Mouse (Mus musculus) stomach, embryonic 16.5 days (tissue): Measurements from ENCODE around the gene Sgpp1. TPM values are rescaled to one million over a fixed set of nuclear protein-coding genes. Genes with fewer than 3 reads are reported as not detected.
"Not testable (repeated sequence)": the region's sequence is repeated elsewhere in the genome, so short reads cannot be mapped to it uniquely, and the experiment has no call there.

Source experiments
- ATAC-seq: fragments of 200-750 bp; cut with Nextera tagmentation; 2 replicates; pipeline ENCODE4 v1.8.0; 2017; ENCODE audit warnings: moderate number of reproducible peaks, moderate TSS enrichment; ENCODE audit not compliant: insufficient read depth, low FRiP score
- H3K27ac ChIP-seq: fragments of 300-500 bp; sonication (generic); 2 replicates; pipeline ENCODE4 v1.5.1; 2014; ENCODE audit warnings: low read length
- H3K27me3 ChIP-seq: fragments of 300-500 bp; sonication (generic); 2 replicates; pipeline ENCODE4 v1.6.1; 2014; ENCODE audit warnings: low read length, control low read depth, mixed read lengths; ENCODE audit not compliant: control insufficient read depth, insufficient read depth
- H3K36me3 ChIP-seq: fragments of 300-500 bp; sonication (generic); 2 replicates; pipeline ENCODE4 v1.6.1; 2014; ENCODE audit warnings: low read length; ENCODE audit not compliant: control insufficient read depth, insufficient read depth
- H3K4me1 ChIP-seq: fragments of 300-500 bp; sonication (generic); 2 replicates; pipeline ENCODE4 v1.6.1; 2014; ENCODE audit warnings: low read length, control low read depth, mixed read lengths; ENCODE audit not compliant: control insufficient read depth, insufficient read depth
- H3K4me2 ChIP-seq: fragments of 300-500 bp; sonication (generic); 2 replicates; pipeline ENCODE4 v1.6.1; 2014; ENCODE audit warnings: low read depth, low read length, mixed read lengths
- H3K4me3 ChIP-seq: fragments of 300-500 bp; sonication (generic); replicated peaks from 2 replicates; pipeline ENCODE4 v1.5.1; 2014; ENCODE audit warnings: mild to moderate bottlenecking, low read length
- H3K9ac ChIP-seq: fragments of 300-500 bp; sonication (generic); 2 replicates; pipeline ENCODE4 v1.6.1; 2014; ENCODE audit warnings: low read length
- H3K9me3 ChIP-seq: fragments of 300-500 bp; sonication (generic); replicated peaks from 2 replicates; pipeline ENCODE4 v1.6.1; 2016; ENCODE audit warnings: low read length, control low read depth; ENCODE audit not compliant: control insufficient read depth
- WGBS: fragments of 180-500 bp; shearing (Covaris S2); extraction: QIAGEN DNeasy Blood & Tissue Kit; methylation state at CpG from one replicate; pipeline ENCODE4 v1.1.7; 2014; 5-methylcytosine and 5-hydroxymethylcytosine counted together
- polyA plus RNA-seq: library from polyadenylated mRNA; unstranded; fragments of >200 nt; fragmentation: Nextera tagmentation; extraction: Ambion mirVana; gene quantifications from 2 replicates; pipeline ENCODE4 v1.2.1, GENCODE M21; 2015

The Sgpp1 gene
- polyA plus RNA-seq, 1 experiment from 2014 or later: 16.8 TPM

GRCm38 (mm10) chr12:75687314-75687713 lies 48.2 kb downstream of the Sgpp1 start:
- Histone ChIP-seq H3K9ac (no peak overlapping the region), H3K4me3 (no peak overlapping the region), H3K4me1 (no peaks in the 10 kb centered on the region), H3K4me2 (no peak overlapping the region), H3K36me3 (no peaks in the 10 kb centered on the region), H3K9me3 (no peaks in the 10 kb centered on the region), H3K27ac (no peak overlapping the region), H3K27me3 (no peaks in the 10 kb centered on the region)
- 24% methylated on average over 4 of the region's 4 CpGs for WGBS
- ATAC-seq: no peak

GRCm38 (mm10) chr12:75684026-75684425 lies 51.5 kb downstream of the Sgpp1 start:
- WGBS: 86% methylated on average over 4 of the region's 4 CpGs
- not testable (repeated sequence) for H3K9ac ChIP-seq

GRCm38 (mm10) chr12:75683598-75683997 lies 51.9 kb downstream of the Sgpp1 start:
- WGBS: 84% methylated on average over 4 of the region's 4 CpGs
- H3K27me3 ChIP-seq: no peaks in the 10 kb centered on the region

More at GRCm38 (mm10) chr12:75684026-75684425, 51.5 kb downstream of the Sgpp1 start:
- ATAC-seq, H3K36me3 ChIP-seq, H3K9me3 ChIP-seq, H3K27ac ChIP-seq, H3K4me1 ChIP-seq, H3K27me3 ChIP-seq, H3K4me3 ChIP-seq, H3K4me2 ChIP-seq: not testable (repeated sequence)

GRCm38 (mm10) chr12:75682842-75683241 lies 52.7 kb downstream of the Sgpp1 start:
- H3K4me2 ChIP-seq: no peak overlapping the region
- no peak overlapping the region for H3K27ac ChIP-seq
- H3K9me3 ChIP-seq: no peaks in the 10 kb centered on the region
- H3K4me3 ChIP-seq: no peak overlapping the region
- H3K36me3 ChIP-seq: no peaks in the 10 kb centered on the region
- H3K9ac ChIP-seq: no peak overlapping the region
- H3K27me3 ChIP-seq: no peaks in the 10 kb centered on the region
- no peaks in the 10 kb centered on the region for H3K4me1 ChIP-seq
- 71% methylated on average over 2 of the region's 2 CpGs for WGBS
- no peak for ATAC-seq

More at GRCm38 (mm10) chr12:75683598-75683997, 51.9 kb downstream of the Sgpp1 start:
- H3K27ac ChIP-seq: no peak overlapping the region
- ATAC-seq: no peak
- H3K4me2 ChIP-seq: no peak overlapping the region
- H3K4me3 ChIP-seq: no peak overlapping the region
- no peaks in the 10 kb centered on the region for H3K36me3 ChIP-seq
- H3K9me3 ChIP-seq: no peaks in the 10 kb centered on the region
- H3K4me1 ChIP-seq: no peaks in the 10 kb centered on the region
- H3K9ac ChIP-seq: no peak overlapping the region

DNA sequence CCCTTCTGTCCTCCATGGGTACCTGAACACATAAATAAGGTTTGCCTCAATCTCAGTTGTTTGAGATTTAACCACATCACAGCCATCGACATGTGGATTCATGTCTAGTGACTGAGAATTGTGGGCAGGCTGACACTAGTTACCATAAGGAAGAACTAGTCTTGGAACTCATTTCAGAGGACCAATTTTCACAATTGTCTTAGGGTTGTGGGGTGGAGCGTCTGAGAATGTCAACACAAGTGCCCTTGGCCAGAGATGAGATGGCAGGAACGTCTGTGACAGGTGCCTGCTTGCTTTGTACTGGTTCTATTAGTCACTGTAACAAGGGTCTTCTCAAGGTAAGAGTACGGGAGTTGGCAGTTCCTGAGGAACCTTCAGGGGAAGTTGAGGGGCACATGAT lies 54.4 kb downstream of the Sgpp1 start:
- H3K36me3 ChIP-seq: no peaks in the 10 kb centered on the region
- no peak overlapping the region for H3K9ac ChIP-seq
- H3K4me3 ChIP-seq: no peak overlapping the region
- 62% methylated on average over 4 of the region's 4 CpGs for WGBS
- H3K9me3 ChIP-seq: no peaks in the 10 kb centered on the region
- H3K4me2 ChIP-seq: no peak overlapping the region
- H3K27me3 ChIP-seq: no peaks in the 10 kb centered on the region
- ATAC-seq: no peak
- no peak overlapping the region for H3K27ac ChIP-seq
- no peaks in the 10 kb centered on the region for H3K4me1 ChIP-seq

DNA sequence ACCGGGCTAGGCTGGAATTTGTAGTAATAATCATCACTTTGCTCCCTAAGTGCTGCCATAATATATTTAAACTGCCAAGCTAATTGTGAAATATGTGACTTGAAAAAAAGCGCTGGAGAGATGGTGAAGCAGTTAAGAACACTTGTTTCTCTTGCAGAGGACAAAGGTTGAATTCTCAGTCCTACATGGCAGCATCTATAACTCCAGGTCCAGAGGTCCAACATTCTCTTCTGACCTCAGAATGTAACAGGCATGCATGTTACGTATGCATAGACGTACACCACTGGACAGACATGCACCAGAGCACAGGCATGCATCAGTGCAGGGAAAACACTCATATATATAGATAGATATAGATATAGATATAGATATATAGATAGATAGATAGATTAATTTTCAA lies 57.1 kb downstream of the Sgpp1 start:
- no peaks in the 10 kb centered on the region for H3K36me3 ChIP-seq
- H3K27me3 ChIP-seq: no peaks in the 10 kb centered on the region
- H3K4me2 ChIP-seq: no peak overlapping the region
- no peaks in the 10 kb centered on the region for H3K4me1 ChIP-seq
- no peak overlapping the region for H3K4me3 ChIP-seq
- WGBS: 84% methylated on average over 4 of the region's 4 CpGs
- H3K27ac ChIP-seq: no peak overlapping the region
- no peak for ATAC-seq
- H3K9ac ChIP-seq: no peak overlapping the region
- H3K9me3 ChIP-seq: no peaks in the 10 kb centered on the region

- Histone ChIP-seq H3K36me3 (no peaks in the 10 kb centered on the region), H3K4me2 (no peak overlapping the region), H3K9ac (no peak overlapping the region), H3K27me3 (no peaks in the 10 kb centered on the region), H3K27ac (no peak overlapping the region), H3K9me3 (no peaks in the 10 kb centered on the region), H3K4me1 (peaks cover 12% of the 10 kb centered on the region; the same call in 1 of the 2 replicates), H3K4me3 (no peak overlapping the region)
- 91% methylated on average over 4 of the region's 4 CpGs for WGBS
- no peak for ATAC-seq
Measured at GRCm38 (mm10) chr12:75672630-75673029, 62.9 kb downstream of the Sgpp1 start.

GRCm38 (mm10) chr12:75671759-75672315 lies 63.7 kb downstream of the Sgpp1 start:
- ATAC-seq: no peak
- Histone ChIP-seq H3K36me3 (no peaks in the 10 kb centered on the region), H3K4me2 (no peak overlapping the region), H3K9ac (no peak overlapping the region), H3K9me3 (no peaks in the 10 kb centered on the region), H3K4me1 (peaks cover 12% of the 10 kb centered on the region; the same call in 1 of the 2 replicates), H3K27ac (no peak overlapping the region), H3K27me3 (no peaks in the 10 kb centered on the region), H3K4me3 (no peak overlapping the region)
- WGBS: 75% methylated on average over 3 of the region's 3 CpGs

DNA sequence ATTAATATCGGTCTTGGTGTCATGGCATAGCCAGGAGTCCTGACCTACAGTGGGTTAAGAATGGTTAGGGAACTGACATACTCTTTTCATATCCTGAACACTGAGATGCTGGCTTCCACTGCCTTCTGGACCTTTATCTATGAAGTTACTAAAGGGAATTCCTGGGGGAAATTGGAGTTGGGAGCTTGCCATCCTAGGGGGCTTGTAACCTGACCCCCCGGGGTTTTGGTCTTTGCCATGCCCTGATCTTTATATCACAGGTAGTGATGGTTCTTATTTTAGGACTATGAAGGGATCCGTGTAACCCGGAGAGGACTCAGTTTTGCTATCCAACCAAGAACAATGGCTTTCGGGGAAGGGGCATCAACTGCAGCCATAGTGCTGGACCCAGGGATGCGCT lies 64.9 kb downstream of the Sgpp1 start:
- peak overlapping the region; percentile 76 for H3K4me3 ChIP-seq
- peaks cover 12% of the 10 kb centered on the region; the same call in 1 of the 2 replicates for H3K4me1 ChIP-seq
- WGBS: 84% methylated on average over 6 of the region's 6 CpGs
- no peaks in the 10 kb centered on the region for H3K36me3 ChIP-seq
- no peaks in the 10 kb centered on the region for H3K9me3 ChIP-seq
- H3K27ac ChIP-seq: no peak overlapping the region
- ATAC-seq: no peak
- no peaks in the 10 kb centered on the region for H3K27me3 ChIP-seq
- peak overlapping the region; percentile 63 for H3K4me2 ChIP-seq
- H3K9ac ChIP-seq: peak overlapping the region; percentile 78
